Comparison of ENCODE assay signal across 23 mouse cellular contexts in genomic region chr4:137194106-137194505, GRCm38 (mm10).
"Had no signal": no experiment of that assay in that cellular context is flagged by ENCODE, and none has a peak within 500 bp of the region (broad histone marks: within the 10 kb centered on the region; RNA-seq: fewer than 3 reads in every experiment).

No protein-coding gene starts in this region.

- DNase-seq: kidney, adult 2 months; kidney, postnatal 25 days; layer of hippocampus, adult 9-11 months; liver, postnatal 0 days; lung, embryonic 14.5 days; retina, postnatal 1 day; right cerebral cortex, postnatal 4 days; spleen, adult 18-20 months; thymus, postnatal 36 days had no signal

- H3K27me3 ChIP-seq: limb, embryonic 15.5 days; midbrain, embryonic 15.5 days; neural tube, embryonic 15.5 days; stomach, embryonic 15.5 days had no signal

- H3K36me3 ChIP-seq: limb, embryonic 12.5 days; limb, embryonic 15.5 days; midbrain, embryonic 12.5 days; midbrain, embryonic 15.5 days; neural tube, embryonic 12.5 days; neural tube, embryonic 15.5 days; stomach, embryonic 15.5 days had no signal

- ATAC-seq: liver, postnatal 0 days; lung, postnatal 0 days; midbrain, embryonic 15.5 days had no signal

- H3K4me1 ChIP-seq: neural tube, embryonic 12.5 days; stomach, embryonic 15.5 days had no signal

- H3K27ac ChIP-seq: kidney, postnatal 0 days; layer of hippocampus, adult 2 months; left cerebral cortex, adult 2 months; limb, embryonic 12.5 days; limb, embryonic 15.5 days; liver, embryonic 14.5 days; macrophage; midbrain, embryonic 12.5 days; midbrain, embryonic 15.5 days; neural tube, embryonic 12.5 days; neural tube, embryonic 15.5 days; stomach, embryonic 15.5 days had no signal

- H3K9me3 ChIP-seq: limb, embryonic 12.5 days; limb, embryonic 15.5 days; midbrain, embryonic 12.5 days; midbrain, embryonic 15.5 days; neural tube, embryonic 12.5 days; neural tube, embryonic 15.5 days; stomach, embryonic 15.5 days had no signal

- H3K4me3 ChIP-seq: layer of hippocampus, adult 2 months; left cerebral cortex, adult 2 months; limb, embryonic 12.5 days; limb, embryonic 15.5 days; midbrain, embryonic 12.5 days; midbrain, embryonic 15.5 days; neural tube, embryonic 12.5 days; neural tube, embryonic 15.5 days; stomach, embryonic 15.5 days had no signal

- H3K9ac ChIP-seq: limb, embryonic 12.5 days; limb, embryonic 15.5 days; liver, embryonic 14.5 days; liver, postnatal 0 days; lung, embryonic 14.5 days; midbrain, embryonic 12.5 days; midbrain, embryonic 15.5 days; neural tube, embryonic 12.5 days; neural tube, embryonic 15.5 days; stomach, embryonic 15.5 days had no signal

- H3K4me2 ChIP-seq: limb, embryonic 12.5 days; limb, embryonic 15.5 days; liver, embryonic 11.5 days; lung, embryonic 14.5 days; midbrain, embryonic 12.5 days; midbrain, embryonic 15.5 days; neural tube, embryonic 12.5 days; neural tube, embryonic 15.5 days; stomach, embryonic 15.5 days had no signal
